Mouse (Mus musculus) right cerebral cortex, postnatal 25 days (tissue): ENCODE measurements at regions not wholly inside any gene's neighbourhood (a gene's known extent, or its start where the extent isn't known, plus 50 kb on each side); places are given as distances from the start of the nearest gene placed in this dataset.

Experiments
- DNase-seq: peaks from one replicate; pipeline ENCODE4 v3.0.0; 2022

DNA sequence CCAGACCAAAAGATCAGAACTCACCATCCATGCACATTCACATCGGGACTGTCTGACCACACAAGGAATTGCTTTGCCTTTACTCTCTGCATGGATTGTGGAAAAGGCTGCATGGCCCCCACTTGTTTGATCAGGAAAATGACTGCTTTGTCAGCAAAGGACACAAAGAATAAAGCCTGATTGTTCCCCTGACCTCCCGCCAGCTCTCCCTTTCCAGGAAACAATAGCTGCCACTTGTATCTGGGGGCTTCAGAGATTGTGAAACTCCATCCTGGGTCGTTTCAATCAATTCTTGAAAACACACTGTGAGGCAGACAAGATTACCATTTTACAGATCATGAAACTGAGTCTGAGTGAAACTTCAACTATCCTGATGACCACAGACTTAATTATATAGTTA lies 70.7 kb downstream of the Zic3 start:
- DNase-seq = no peak

GRCm38 (mm10) chrX:58117761-58118426 lies 95.4 kb downstream of the Zic3 start:
- peak; percentile 5 for DNase-seq

- no peak for DNase-seq
Observed at GRCm38 (mm10) chrX:58155371-58156124, 133.0 kb downstream of the Zic3 start.

DNA sequence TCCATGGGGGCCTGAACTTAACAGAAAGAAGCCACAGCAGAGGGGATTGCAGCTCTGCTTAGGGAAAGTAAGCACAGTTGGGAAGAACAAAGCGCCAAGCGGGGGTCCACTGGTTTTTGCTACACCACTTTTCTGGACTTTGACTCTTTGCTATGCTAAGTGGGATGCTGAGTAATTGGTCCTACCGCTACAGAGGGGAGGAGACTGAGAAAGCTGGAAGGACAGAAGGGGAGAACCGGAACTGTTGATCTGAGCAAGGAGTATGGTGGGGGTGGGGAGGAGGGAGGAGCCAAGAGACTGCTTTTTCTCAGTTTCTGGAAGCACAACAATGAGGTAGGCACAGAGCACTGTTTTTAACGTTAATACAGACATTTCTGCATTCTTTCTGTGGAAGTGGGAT lies 134.9 kb downstream of the Zic3 start:
- no peak for DNase-seq

GRCm38 (mm10) chrX:58166184-58166904 lies 143.8 kb downstream of the Zic3 start:
- peak; percentile 31 for DNase-seq

GRCm38 (mm10) chrX:58174326-58174725 lies 151.8 kb downstream of the Zic3 start:
- peak; percentile 3 for DNase-seq
